Mouse (Mus musculus) spleen, postnatal 14 days (tissue): ENCODE measurements around the gene Ccdc183.
A peak's percentile ranks its signal among the peaks of the same experiment; 100 is the strongest.

Experiments
- DNase-seq, 2 experiments: peaks; one replicate each; pipeline ENCODE4 v3.0.0; 2021 to 2022; ENCODE audit warnings: low spot score in 2 of 2

Ccdc183 gene

DNA sequence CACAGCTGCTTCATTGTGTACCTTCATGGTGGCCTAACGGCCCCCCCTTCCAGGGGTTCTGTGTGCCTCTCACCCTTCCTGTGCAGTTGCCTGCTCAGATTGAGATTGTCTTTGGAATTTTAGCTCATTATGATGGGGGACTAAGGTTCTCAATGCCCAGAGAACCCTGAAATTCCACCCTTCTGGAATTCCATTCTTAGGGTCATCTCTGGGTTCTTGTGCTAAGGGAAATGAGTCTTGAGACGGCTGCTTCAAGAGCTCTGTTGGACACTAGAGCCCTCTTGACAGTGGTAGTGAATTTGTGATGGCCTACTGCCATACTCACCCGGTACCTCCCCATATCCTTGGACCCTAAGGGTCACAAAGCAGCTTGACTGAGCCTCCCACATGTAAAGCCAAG lies at the start of gene Ccdc183:
Gene Ccdc183, minus strand, starts transcription at position 101 of the 400 bp plus-strand sequence.
- DNase-seq = no peak

DNA sequence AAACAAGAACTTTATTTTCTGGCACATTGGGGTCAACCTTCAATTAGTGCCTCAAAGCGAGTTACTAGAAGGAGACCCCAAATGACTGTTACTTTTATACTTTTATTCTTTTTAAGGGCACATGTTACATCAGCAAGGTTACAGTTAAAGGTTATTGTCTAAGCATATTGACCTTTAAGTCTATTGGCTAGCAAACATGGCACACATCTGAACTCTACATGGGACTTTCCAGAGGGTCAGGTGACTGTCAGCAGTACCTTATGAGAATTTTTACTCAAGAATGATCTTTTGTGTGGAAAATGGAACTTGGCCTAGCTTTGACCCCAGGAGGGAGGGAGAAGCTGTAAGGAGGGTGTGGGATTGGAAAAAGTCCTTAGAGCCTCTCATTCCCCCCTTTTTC lies 49.0 kb upstream of the Ccdc183 start:
- DNase-seq = no peak

DNA sequence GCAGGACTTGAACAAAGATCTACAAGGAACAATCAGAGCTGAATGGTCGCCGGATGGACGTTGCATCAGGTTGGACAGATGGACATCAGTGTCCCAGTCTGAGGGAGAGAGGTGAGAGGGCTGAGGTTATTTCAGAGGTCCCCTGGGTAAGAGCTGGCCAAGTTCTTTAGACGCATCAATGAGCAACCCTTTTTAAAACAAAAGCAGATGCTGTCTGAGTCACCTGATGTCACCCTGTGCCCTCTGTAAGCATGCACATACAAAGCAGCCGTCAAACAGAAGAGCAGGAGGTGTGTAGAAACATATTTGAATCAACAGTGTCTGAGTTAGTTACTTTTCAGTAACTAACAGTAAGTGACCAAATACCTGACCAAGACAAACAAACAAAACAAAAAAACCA lies 46.6 kb upstream of the Ccdc183 start:
- no peak for DNase-seq

DNA sequence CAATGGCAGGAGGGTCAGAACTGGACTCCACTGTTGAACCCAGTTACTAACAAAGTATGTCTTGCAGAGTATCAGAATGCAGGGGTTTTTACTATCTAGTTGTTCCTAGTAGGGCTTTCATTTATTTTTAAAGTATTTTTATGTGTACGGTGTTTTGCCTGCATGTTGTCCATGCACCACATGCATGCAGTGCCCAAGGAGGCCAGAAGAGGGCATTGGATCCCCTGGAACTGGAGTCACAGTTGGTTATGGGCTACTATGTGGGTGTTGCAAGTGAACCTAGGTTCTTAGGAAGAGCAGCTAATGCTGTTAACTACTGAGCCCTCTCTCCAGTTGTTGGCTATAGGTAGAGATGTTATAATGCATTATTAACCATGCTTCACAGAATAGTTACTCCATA lies 46.0 kb upstream of the Ccdc183 start:
- DNase-seq = peak in 1 of 2 experiments; percentile 27

DNA sequence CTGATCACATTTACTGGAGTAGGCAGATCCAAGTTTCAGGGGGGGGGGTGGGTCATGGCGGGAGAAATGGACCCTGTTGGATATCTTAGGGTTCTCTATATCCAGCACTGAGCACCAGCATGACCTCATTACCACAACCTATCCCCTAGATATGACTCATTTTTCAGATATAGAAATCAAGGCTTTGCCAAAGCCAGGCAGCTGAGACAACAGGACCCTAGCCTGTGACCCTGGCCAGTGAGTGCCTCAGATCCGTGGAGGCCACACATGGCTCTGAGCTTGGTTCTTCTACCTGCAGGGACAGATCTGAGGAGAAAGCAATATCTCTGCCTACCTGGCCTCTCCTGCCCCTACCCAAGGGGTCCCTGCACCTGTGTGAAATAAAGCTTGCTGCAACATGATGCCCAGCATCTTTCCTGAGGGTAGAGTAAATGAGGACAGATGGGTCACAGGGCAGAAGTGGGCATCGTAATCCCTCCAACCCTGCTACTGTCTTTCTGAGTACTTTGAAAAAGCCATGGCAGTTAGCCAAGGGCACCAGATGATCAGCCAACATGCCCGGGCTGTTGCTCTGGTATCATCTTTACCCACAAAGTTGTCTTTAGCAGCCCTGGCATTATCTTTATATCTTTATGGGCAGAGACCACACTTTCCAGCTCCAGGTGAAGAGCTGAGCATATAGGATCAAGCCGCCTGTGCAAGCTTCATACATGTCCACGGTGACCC lies 43.9 kb upstream of the Ccdc183 start:
- no peak for DNase-seq

DNA sequence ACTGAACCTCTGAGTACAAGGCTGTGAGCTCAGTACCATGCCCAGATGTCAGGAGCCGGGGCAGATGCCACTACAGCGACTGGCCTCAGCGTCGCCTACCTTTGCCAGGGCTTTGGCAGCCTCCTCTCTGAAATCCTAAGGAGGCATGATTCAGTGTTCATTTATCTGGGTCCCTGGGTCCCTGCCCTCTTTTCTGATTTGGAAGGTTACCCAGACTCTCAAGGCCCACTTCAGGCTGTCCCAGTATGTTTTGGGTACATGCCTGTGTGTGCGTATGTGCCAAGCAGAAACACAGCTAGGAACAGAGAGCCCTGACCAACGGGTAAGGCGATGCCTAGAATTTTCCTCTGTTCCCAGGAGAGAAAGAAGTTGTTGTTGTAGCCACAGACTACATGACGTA lies 42.8 kb upstream of the Ccdc183 start:
- DNase-seq = no peak

DNA sequence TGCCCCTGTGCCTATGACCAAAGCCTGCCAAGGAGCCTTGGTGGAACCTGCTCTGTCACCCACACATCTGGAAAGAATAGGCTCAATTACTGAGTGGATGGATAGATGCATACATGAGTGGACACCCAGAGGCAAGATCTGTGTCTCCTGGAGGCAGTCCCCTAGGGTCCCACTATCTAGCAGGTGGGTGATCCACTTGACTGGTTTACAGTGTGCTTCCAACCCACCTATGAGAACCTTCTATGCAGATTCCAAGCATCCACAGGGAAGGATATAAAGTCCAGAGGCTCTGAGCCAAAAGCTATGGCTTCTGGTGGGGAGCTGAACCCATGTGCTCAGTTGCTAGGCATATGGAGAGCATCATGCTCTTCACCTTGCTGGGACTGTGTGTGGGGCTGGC lies 40.2 kb upstream of the Ccdc183 start, which contains the start of gene Lcn5:
Gene Lcn5, plus strand, starts transcription at position 301 of the 400 bp plus-strand sequence.
- DNase-seq = no peak

DNA sequence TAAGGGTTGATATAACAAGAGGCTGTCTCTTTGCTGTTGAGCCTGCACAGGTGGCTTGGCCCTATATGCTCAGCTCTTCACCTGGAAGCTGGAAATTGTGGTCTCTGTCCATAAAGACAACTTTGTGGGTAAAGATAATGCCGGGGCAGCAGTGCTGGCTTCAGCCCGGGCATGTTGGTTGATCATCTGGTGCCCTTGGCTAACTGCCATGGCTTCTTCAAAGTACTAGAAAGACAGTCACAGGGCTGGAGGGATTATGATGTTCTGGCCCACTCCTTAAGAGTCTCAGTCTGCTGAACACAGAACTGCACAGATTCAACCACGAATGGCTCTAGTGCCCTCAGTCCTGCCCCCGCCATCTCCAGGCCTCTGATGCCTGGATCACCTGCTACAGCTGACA lies 39.8 kb upstream of the Ccdc183 start:
- no peak for DNase-seq

DNA sequence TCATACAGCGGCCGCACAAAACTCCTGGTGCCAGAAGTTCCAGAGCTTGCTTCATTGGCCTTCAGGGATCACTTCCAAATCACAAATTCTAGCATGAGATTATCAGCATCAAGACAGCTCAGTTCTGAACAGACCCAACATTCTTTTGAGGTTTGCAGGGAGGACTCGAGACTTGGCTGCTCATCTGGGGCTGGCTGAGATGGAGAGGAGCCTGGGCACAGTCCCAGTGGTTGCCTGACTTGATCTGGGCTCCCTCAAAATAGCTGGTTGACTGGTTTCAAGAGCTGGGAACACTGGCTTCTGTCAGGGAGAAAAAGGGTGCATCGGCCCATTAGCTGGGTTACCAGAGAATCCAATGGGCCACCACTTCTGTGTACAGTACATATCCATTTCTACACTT lies 39.2 kb upstream of the Ccdc183 start:
- no peak for DNase-seq

DNA sequence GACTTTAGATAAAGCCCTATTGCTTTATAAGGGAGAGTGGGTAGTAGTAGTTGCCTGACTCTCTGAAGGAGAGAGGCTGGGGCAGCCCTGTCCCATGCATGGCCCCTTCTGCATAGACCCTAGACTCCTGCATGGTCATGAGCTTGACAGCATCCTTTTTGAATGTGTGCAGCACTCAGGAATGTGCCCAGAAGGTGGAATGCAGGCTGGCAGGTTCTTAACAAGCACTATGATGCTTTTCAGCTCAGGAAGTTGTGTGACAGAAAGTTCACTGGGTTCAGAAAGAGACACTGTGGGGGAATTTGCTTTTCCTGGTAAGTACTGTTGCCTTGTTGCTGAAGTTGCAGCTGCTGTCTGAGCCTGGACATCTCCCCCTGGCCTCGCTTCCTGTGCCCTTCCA lies 37.0 kb upstream of the Ccdc183 start:
- DNase-seq = no peak

DNA sequence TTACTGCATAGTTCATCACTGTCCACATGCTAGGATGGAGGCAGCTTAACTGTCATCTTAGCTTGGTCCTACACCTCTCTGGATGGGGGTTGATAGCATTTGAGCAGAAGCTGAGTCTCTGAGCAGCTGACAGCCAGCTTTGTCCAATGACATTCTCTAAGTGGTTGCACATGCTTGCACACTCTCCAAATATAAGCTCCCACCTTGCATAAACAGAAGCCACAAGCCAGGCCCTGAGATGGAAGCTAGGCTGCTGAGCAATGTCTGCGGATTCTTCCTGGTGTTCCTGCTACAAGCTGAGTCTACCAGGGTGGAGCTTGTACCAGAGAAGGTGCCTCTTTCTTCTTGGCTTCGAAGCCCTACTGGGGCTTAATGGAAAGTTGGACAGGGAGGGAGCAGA lies 35.4 kb upstream of the Ccdc183 start, which contains the start of gene Lcn8:
Gene Lcn8, plus strand, starts transcription at position 219 of the 400 bp plus-strand sequence.
- no peak for DNase-seq

DNA sequence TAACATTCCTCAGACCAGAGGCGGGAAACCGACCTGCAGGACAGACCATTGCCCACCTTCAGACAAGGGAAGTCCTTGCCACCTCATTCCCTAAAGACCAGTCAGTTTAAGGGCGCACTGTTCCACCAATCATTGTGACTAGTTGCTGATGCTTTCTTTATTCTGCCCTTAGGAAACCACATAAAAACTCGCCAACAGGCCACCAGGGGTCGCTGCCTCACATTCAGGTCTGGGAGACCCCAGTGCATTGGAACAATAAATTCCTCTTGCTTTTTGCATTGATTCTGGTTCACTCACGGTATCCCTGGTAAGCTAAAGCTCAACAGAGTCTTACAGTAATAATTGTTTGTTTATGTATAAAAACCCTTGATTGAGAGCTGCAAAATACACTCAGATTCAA lies 22.4 kb upstream of the Ccdc183 start:
- DNase-seq = peak in 1 of 2 experiments; percentile 16

DNA sequence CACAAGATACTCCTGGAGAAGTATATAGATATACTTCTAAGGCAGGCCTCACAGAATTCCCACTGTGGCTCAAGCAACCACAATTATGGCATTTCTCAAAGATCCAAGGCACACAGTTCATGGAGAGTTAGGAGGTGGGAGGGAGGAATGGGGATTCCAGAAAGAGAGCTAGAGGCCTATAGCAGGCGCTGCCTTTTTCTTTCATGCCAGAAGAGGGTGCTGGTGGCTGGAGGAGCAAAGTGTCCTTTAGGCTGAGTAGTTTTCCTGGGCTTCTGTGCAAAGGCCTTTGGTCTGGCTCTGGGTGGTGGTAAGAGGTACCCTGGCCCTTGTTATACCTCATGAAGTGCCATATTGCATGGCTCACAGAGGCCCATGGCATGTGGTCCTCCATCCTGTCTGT lies 16.6 kb upstream of the Ccdc183 start:
- no peak for DNase-seq

DNA sequence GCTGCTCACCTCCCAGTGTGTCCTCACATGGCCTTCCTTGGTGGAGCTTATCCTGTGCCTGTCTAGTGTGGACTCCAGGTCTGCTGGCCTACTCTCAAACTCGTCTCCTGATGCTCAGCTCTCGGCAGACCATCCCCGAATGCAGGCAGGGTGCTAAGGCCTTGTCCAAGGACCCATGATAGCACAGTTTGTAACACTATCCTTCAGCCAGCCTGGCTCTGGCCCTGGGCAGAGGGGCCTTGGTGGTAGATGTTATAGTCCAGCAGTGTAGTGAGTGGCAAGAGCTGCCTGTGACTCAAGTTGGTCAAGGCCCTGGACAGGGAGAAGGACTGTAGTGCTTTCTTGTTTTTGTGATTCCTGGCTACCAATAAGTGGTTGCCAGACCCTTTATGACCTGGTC lies 16.1 kb upstream of the Ccdc183 start:
- DNase-seq = no peak

DNA sequence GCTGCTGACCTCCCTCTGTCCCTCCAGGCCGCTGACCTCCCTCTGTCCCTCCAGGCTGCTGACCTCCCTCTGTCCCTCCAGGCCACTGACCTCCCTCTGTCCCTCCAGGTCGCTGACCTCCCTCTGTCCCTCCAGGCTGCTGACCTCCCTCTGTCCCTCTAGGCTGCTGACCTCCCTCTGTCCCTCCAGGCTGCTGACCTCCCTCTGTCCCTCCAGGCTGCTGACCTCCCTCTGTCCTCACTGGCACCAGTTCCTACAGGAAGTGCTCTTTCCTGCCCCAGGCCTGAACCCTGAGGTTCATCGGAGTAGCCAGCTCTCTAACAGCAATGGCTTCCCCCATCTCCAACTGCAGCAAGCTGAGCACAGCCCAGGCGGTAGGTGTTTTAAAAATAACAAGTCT lies 11.3 kb upstream of the Ccdc183 start:
- DNase-seq = no peak

DNA sequence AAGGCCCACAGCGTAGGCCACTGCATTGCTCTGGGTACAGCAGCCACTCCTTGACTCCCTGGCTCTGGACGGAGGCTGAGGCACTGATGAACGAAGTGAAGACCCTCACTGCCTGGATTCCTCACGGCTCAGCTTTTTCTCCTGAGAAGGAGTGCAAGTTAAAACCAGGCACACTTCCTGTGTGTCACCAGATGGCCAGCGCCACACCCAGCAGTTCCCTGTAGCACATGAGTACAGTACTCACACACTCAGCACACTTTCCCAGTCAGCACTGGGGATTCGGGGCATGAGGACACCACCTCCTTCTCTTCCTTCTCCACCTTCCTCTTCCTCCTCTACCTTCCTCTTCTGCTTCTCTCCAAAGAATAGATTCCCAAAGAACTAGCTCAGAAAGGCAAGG lies 10.3 kb upstream of the Ccdc183 start, which contains the start of gene Fcna:
Gene Fcna, minus strand, starts transcription at position 220 of the 400 bp plus-strand sequence.
- DNase-seq = no peak

DNA sequence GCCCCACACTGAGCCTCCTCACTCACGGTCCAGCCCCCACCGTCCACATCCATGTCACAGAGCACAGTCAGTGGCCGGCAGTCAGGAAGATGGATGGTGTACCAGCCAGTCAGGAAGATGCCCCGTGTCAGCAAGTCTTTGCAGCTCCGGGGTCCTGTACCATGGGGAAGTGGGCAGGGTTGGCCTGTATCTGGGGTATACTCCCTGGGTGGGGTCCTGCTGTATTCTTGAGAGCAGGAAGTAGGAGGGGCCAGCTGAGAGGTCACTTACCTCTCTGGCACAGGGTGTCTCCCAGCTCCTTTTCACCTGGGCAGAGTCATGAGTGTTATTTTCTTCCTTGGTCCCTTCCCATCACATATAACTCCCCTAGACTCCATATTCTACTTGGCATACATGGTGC lies 8.5 kb upstream of the Ccdc183 start:
- DNase-seq = no peak

DNA sequence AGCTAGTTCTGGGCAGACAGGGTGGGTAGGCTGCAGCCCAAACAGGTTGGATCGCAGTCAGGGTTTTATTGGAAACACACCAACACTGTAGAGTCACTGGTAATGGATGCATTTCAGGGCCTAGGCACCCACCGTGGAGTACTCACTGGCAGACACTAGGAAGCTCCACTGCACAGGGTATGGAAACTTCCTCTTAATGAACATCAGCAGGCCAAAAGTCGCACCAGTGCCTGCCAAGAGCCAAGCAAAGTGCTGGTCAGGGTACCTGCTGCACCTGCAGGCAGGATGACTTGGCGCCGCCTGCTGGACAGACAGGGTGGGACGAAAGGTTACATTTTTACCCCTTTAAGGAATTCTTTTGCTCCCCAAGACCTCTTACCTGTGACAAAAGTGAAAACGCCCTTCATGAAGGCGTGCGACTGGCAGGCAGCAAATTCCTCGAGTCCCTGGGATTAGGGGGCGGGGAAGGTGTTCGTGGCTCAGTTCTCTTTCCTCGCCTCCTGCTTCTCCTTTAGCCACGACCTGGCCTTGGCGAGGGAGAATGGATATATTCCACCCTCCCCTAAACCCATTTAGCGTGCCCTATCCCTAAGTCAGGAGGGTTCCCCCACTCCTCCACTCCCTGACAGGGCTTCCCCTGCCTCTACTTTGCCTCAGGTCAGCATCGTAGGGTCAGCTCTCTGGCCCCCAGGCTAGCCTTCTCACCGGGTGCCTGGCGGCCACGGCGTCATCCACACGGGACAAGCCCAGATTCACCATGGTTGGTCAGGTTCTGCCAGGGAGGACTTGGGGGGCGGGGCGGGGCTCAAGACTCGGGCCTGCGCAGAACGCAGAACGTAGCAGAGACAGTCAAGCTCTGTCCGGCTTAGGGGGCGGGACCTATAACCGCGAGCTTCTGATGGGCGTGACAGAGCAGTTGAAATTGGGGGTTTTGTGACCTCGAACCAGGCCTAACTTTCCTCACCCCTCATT lies 4.0 kb upstream of the Ccdc183 start, which contains the start of gene Tmem141:
Gene Tmem141, minus strand, starts transcription at position 777 of the 972 bp plus-strand sequence.
- DNase-seq = peak; percentile 29 to 54

DNA sequence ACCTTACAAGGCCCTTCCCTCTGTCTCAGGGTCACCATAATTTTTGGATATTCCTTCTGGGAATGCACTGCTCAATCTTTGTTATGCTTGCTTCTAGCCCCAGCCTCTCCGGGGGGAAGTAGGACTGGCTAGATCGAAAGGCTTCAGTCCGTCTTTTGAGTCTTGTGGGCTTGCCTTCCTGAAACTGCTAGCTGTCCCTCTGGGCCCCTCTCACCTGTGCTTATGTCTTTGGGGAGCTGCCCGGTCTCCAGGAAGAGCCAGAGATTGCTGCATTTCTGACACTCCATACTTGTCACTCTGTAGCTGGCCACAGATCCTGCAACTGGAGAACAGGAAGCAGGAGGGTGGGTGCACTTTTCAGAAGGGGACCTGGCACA lies 3.4 kb upstream of the Ccdc183 start:
- no peak for DNase-seq

DNA sequence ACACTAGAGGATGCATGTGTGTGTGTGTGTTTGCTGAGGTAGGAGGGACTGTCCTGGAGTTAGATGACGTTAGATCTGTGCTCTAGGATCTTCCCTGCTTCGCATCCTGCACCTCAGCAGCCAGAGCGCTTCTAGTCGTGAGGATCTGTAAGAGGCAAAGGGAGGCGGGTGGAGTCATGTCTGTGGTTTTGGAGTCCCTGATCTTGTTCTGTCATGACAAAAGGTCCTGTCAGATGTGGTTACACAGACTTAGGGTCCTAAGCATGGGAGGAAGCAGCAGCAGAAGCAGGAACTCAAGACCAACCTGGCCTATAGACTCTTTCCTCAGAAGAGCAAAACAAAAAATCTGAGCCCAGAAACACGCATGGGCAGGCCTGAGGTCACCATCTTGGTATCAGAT lies 2.9 kb upstream of the Ccdc183 start:
- DNase-seq = no peak

DNA sequence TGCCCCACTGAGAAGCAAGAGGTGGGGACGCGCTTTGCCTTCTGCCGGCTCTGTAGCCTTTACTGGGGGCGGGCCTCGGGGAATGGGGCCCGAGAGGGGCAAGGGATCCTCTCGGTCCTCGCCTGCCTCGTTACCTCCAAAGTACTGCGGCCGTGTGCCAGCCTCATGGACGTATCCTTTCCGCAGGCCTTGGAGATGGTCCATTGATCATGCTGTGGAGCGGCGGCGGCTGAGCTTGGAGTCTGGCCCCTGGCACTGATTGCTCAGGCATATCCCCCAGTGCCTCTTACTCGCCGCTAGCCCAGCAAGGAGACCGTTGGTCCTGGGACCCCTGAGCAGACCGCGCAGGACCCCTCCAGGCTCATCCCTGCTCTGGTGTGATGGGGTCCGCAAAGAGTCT lies 1.1 kb downstream of the Ccdc183 start:
- DNase-seq = no peak

DNA sequence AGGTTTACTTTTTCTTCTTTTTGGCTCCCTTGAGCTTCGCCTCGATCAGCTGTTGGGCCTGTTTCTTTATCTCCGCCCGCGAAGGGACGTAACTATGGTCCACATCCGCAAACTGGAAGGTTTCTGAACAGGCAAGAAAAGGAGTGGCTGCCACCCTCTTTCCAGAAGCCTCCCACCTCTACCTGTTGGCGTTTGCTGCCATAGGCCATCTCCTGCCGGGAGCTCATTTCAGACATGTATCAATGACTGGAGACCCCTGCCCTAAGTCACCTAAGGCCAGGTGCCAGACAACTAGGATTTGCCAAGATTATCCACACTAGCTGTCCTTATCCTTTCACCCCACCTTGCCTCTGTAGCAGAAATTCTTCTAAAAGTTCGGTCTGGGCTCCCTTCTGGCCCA lies 8.8 kb downstream of the Ccdc183 start:
- no peak for DNase-seq
